Mouse (Mus musculus): ENCODE results near the gene Sbno2. TPM values are rescaled to one million over a fixed set of nuclear protein-coding genes. Genes with fewer than 3 reads are reported as not detected.
"Not testable (repeated sequence)": the region's sequence is repeated elsewhere in the genome, so short reads cannot be mapped to it uniquely, and the experiment has no call there.

Sbno2 gene
- total RNA-seq, 2 experiments from 2014 or later: 11.2 to 12.2 TPM

GRCm38 (mm10) chr10:80048834-80049233, 56.5 kb downstream of the Sbno2 start:
- intact Hi-C loops (cut with DNase I): no loop called here
- DNase-seq: no peak

DNA sequence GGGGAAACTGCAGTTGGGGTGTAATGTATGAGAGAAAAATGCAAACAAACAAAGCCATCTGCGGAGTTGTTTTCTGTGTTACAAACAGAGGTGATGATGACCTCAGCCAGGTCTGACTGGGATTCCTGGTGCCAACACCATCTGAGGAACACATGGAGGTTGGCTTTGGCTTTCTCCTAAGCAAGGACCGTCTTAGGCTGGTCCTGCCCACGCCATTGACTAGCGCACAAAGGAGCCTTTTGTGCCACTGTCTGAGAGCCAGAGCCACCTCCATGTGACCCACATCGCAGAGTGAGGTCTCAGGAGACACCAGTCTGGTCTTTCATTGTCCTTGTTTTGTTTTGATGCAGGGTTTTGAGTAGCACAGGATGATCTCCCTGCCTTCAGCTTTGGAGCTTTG, 57.0 kb downstream of the Sbno2 start:
- DNase-seq: no peak
- intact Hi-C loops (cut with DNase I): no loop called here

- intact Hi-C loops (cut with DNase I): no loop called here
- no peak for DNase-seq
These were observed 58.3 kb downstream of the Sbno2 start, which contains the start of gene Gpx4 for GRCm38 (mm10) chr10:80047041-80047565. Gpx4 (plus strand) TSS chr10:80047166.

- no peak for DNase-seq
- intact Hi-C loops (cut with DNase I): no loop called here
These were observed 59.6 kb downstream of the Sbno2 start for GRCm38 (mm10) chr10:80045766-80046165.

GRCm38 (mm10) chr10:80045364-80045763, 60.0 kb downstream of the Sbno2 start:
- DNase-seq; intact Hi-C loops (cut with DNase I): not testable (repeated sequence)

GRCm38 (mm10) chr10:80044087-80044486, 61.3 kb downstream of the Sbno2 start:
- intact Hi-C loops (cut with DNase I): no loop called here
- DNase-seq: no peak

DNA sequence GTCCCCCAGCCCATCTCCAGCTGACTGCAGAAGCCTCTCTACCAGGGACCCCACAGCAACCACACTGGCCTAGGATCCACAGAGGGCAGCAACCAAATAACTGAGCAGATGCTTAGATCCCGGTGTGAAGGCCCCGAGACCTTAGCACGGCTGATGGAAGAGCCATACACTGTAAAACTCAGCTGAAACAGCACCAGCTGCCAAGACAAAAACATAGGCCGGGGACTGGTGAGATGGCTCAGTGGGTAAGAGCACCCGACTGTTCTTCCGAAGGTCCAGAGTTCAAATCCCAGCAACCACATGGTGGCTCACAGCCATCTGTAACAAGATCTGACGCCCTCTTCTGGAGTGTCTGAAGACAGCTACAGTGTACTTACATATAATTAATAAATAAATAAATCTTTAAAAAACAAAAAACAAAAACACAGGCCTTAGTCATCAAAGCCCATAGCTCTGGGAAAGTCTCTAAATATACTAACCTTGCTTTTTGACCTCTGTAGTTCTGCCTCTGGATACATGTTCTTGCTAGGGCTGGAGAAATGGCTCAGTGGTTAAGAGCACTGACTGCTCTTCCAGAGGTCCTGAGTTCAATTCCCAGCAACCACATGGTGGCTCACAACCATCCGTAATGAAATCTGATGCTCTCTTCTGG, 63.8 kb downstream of the Sbno2 start:
- intact Hi-C loops (cut with DNase I): loop anchor here (2.0 kb wide), 1 partner anchor 61 kb away; no protein-coding TSS in a partner anchor
- DNase-seq: not testable (repeated sequence)

DNA sequence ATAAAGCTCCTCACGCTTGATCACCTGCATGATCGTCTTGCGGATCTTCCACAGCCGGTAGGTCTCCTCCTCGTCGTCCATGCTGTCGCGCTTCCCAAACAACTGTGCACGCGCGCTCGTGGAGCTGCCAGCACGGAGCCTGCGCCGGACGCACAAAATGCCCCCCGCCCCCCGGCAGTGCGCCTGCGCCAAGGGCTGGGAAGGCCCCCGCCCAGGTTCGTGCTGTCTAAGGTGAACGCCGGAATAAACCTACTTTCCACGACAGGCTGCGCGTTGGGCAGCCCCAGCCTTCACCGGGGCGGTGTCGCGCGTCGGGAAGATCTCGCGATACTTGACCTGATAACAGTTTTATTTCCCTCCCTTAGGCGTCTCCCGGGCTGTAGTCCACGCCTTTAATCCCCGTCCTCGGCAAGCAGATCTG, 65.8 kb downstream of the Sbno2 start, which contains the start of gene Polr2e:
Polr2e (minus strand) TSS at position 237 of the 421 bp plus-strand sequence.
- intact Hi-C loops (cut with DNase I): no loop called here
- peak; percentile 95 to 98 for DNase-seq

- intact Hi-C loops (cut with DNase I): no loop called here
- peak; percentile 61 to 67 for DNase-seq
These were observed 68.5 kb downstream of the Sbno2 start for GRCm38 (mm10) chr10:80036832-80037231.

DNA sequence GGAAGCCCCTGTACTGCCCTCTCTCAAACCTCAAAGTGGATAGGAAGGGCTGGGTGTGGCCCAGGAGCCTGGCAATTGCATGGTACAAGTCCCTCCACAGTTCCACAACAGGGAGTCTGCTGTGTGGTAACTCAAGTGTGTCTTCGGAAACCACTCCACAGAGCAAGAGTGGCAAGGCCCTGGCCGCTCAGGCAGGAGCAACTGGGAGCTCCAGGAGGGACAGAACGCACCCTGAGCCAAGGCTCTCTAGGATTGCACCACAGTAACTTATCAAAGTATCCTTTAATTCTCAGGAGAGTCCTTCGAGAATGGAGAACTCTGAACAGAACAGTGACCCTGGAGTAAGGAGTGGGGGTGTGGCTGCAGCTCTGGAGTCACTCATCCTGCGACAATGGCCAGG, 69.7 kb downstream of the Sbno2 start:
- no peak for DNase-seq
- intact Hi-C loops (cut with DNase I): loop anchor here (2.0 kb wide), 3 partner anchors 33 to 79 kb away; partner anchors contain the start of gene Stk11

DNA sequence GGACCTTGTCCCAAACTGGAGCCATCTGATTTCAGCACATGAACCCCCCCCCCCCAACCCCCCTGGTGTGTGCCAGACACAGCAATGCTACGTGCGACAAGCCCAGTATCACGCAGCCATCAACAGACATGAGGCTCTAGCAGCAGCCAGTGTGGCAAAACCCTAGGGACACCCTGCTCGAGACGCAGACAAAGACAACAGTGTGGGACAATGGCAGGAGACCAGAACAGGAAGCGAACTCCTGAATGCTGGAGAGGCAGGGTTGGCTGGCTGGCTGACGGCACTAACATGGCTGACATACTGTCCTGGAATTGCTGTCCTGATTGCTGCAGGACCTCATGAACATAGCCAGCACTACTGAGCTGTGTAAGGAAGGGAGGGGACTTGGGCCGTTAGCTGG, 70.2 kb downstream of the Sbno2 start:
- intact Hi-C loops (cut with DNase I): loop anchor here (2.0 kb wide), 3 partner anchors 32 to 80 kb away; partner anchors contain the start of gene Stk11
- no peak for DNase-seq

DNA sequence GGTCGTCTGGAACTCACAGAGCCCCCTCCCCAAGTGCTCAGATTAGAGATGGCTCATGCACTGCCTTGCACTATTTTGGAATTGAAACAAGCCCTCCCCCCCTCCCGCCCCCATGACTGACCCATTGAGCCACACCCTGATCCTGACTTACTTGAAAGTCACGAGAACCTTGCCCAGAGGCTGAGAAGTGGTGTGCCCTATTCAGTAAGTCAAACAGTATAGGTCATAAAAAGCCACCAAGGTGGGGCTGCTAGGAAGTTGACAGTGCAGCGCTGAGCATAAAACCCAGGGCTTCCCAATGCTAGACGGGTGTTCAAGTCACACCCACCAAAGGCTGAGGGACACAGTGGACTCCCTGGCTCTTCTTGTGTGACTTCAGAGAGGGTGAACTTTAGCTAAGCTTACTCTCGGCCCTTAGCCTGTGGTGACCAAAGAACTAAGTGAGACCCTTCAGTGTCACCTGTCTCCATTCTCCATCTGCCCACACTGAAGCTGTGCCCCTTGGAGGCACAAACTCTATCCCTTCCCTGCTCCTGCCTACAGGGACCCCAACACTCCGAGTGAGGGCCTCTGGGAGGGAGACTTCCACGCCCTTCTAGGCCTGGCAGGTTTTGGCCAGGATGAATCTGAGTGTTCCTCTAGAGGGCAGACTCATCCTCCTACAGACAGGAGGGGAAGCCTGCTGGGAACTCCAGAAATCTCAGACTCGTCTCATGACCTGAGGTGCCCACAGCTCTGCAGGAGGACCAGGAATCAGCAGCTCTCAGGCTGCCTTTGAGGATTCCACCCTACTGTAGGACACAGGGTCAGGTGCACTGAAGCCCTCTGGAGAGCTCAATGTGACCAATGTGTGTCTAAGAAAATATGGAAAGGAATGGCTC, 71.6 kb downstream of the Sbno2 start:
- intact Hi-C loops (cut with DNase I): loop anchor here (2.0 kb wide), 3 partner anchors 31 to 81 kb away; partner anchors contain the start of gene Stk11
- DNase-seq: peak; percentile 50 to 66

DNA sequence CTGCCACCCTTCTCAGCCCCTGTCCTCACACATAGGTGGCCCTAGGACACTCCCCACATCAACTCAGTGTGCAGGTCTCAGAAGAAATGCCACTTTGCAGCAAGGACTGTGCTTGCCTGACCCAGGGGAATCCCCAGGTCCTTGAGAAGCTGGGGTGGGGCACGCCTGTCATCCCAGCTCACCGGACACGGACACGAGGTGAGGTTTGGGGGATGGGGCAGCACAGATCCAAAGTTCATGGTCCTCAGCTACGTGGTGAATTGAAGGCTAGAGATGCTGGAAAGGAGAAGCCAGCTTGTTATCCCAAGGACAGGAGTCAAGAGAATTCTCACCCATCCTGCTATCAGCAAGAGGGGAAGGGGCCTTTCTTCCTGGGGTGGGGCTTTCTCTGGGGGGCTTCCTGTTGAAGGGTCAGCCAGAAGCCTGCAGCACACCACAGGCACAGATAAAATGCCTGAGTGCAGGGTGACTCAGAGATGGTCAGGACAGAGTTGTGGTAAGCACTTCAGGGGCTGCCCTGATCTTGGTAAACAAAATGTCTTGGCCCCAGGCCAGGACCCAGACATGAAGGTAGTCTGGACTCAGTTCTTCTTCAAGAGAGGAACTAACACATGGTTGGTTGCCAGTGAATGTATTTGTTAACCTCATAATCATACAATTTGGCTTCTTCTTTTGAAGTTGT, 72.4 kb downstream of the Sbno2 start:
- intact Hi-C loops (cut with DNase I): no loop called here
- DNase-seq: peak; percentile 64 to 67

DNA sequence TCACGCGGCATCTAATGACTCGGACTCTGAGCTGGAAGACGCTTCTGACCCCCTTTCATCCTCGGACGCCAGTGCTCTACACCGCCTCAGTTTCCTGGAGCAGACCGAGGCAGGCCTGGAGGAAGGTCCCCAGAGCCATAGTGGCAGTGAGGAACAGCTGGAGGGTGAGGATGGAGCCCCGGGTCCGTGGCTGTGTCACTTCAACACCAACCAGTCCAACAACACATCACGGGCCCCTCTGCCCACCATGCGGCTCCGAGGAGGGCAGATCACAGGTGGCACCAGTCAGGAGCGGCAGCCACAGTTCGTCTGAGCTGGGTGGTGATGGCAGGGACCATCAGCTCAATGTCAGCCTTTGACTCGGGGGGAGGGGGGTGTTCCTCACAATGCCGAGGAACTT, 74.6 kb downstream of the Sbno2 start:
- intact Hi-C loops (cut with DNase I): no loop called here
- no peak for DNase-seq

DNA sequence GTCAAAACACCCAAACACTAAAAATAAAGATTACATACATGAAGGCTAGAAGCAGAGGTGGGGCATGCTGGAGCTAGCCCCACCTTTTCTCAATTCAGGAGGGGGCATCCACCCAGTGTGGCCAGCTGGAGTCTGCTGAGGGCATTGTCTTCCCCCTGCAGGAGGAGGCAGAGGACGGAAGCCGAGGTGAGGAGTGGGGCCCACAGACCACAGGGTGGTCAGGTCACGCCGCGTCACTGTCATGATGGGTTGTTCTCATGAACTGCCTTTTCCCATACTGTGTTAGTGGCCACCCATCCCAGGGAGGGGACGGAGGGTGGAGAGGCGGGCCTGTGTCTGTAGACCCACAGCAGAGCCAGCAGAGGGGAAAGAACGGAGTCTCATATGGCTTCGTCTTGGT, 75.2 kb downstream of the Sbno2 start:
- intact Hi-C loops (cut with DNase I): no loop called here
- DNase-seq: no peak

DNA sequence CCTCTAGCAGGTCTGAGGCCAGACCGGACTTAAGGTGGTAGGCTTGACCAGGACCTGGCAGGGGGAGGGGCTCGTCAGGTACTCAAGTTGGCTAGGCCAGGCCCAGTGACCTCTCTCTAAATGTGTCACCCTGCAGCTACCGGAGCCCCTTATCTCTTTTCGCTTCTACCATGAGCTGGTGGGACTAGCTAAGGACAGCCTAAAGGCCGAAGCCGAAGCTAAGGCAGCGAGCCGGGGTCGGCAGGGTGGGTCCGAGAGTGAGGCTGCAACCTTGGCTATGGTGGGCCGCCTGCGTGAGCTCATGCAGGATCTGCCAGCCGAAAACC, 76.9 kb downstream of the Sbno2 start:
- intact Hi-C loops (cut with DNase I): no loop called here
- DNase-seq: no peak

- intact Hi-C loops (cut with DNase I): no loop called here
- DNase-seq: no peak
These were observed 77.5 kb downstream of the Sbno2 start for GRCm38 (mm10) chr10:80027681-80028520.

GRCm38 (mm10) chr10:80025889-80026288, 79.5 kb downstream of the Sbno2 start:
- intact Hi-C loops (cut with DNase I): no loop called here
- DNase-seq: no peak

DNA sequence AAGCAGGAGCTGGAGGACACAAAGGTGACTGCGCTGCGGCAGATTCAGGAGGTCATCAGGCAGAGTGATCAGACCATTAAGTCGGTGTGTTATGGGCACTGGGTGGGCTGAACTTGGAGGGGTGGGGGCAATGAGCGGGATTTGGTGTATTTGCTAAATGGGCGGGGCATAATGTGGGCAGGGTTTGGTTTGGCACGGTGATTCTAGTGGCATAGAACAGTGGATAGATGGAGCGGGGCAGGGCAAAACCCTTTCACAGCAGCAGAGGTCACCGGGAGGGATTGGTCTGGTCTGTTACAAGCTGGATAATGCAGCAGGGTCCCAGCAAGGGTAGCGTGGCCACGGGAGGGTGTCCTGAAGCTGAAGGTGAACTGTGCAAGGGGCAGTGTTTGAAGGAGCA, 79.9 kb downstream of the Sbno2 start:
- intact Hi-C loops (cut with DNase I): no loop called here
- DNase-seq: no peak

- no peak for DNase-seq
- intact Hi-C loops (cut with DNase I): no loop called here
These were observed 80.4 kb downstream of the Sbno2 start for GRCm38 (mm10) chr10:80025044-80025347.
